Mouse (Mus musculus) spleen, adult 2 months (tissue): ENCODE measurements around the gene Ttc6. TPM values are rescaled to one million over a fixed set of nuclear protein-coding genes. Genes with fewer than 3 reads are reported as not detected.

Experiments used
- DNase-seq, 2 experiments: peaks; one replicate each; pipeline versions ENCODE4 v3.0.0 to v3.0.0-alpha.2; 2012 to 2021; ENCODE audit warnings: low spot score in 2 of 2, low read depth in 1 of 2
- H3K27ac ChIP-seq: fragments of 200-500 bp; 2 replicates; pipeline ENCODE4 v1.5.1; 2012; ENCODE audit warnings: low read length, inconsistent platforms; ENCODE audit not compliant: insufficient read depth
- H3K27me3 ChIP-seq: fragments of 200-500 bp; 2 replicates; pipeline ENCODE4 v1.6.1; 2012; ENCODE audit warnings: mild to moderate bottlenecking, moderate library complexity, low read length, inconsistent platforms; ENCODE audit not compliant: control insufficient read depth, insufficient read depth
- H3K36me3 ChIP-seq: fragments of 200-500 bp; 2 replicates; pipeline ENCODE4 v1.6.1; 2012; ENCODE audit warnings: mild to moderate bottlenecking, low read length, inconsistent platforms; ENCODE audit not compliant: control insufficient read depth, insufficient read depth
- H3K4me1 ChIP-seq: fragments of 200-500 bp; 2 replicates; pipeline ENCODE4 v1.6.1; 2011; ENCODE audit warnings: inconsistent platforms; ENCODE audit not compliant: control insufficient read depth, insufficient read depth, insufficient read length
- H3K4me3 ChIP-seq: fragments of 200-500 bp; 2 replicates; pipeline ENCODE4 v1.5.1; 2011; ENCODE audit warnings: mild to moderate bottlenecking, inconsistent platforms; ENCODE audit not compliant: insufficient read depth, insufficient read length; ENCODE audit errors: extremely low read depth
- CTCF ChIP-seq: fragments of 200-500 bp; IDR thresholded peaks from 2 replicates; pipeline ENCODE4 v1.5.1; 2011; ENCODE audit warnings: mild to moderate bottlenecking, inconsistent platforms; ENCODE audit not compliant: insufficient read depth, insufficient read length, insufficient replicate concordance; ENCODE audit errors: extremely low read depth
- POLR2A ChIP-seq: fragments of 200-500 bp; IDR thresholded peaks from 2 replicates; pipeline ENCODE4 v1.6.1; 2011; ENCODE audit warnings: low read depth, low read length, inconsistent platforms
- WGBS: fragments of 180-500 bp; shearing (Covaris S2); methylation state at CpG from one replicate; pipeline ENCODE4 v1.1.7; 2018; 5-methylcytosine and 5-hydroxymethylcytosine counted together
- polyA plus RNA-seq: library from polyadenylated mRNA; depleted of rRNA; stranded (reverse); fragments of >200 nt; gene quantifications from 2 replicates; pipeline ENCODE4 v1.2.3, GENCODE M21; 2012

Gene Ttc6
- polyA plus RNA-seq, 1 experiment = 0.04 TPM

- H3K4me1 ChIP-seq = peaks cover 4% of the 10 kb centered on the region
- TF ChIP-seq POLR2A (no peak), CTCF (no peak)
- WGBS = 1% methylated on average over 32 of the region's 32 CpGs
- H3K4me3 ChIP-seq = peak within 1 kb of the TSS; percentile 25; the same call in 1 of the 2 replicates
- H3K27me3 ChIP-seq = peaks cover 58% of the 10 kb centered on the region
- DNase-seq = no peak
- no peaks in the 10 kb centered on the region for H3K36me3 ChIP-seq
- H3K27ac ChIP-seq = no peak within 1 kb of the TSS
These were observed 17.3 kb upstream of the Ttc6 start, which contains the start of gene Foxa1 for GRCm38 (mm10) chr12:57546415-57547201. Gene Foxa1 (minus strand): TSS chr12:57546916.

- Histone ChIP-seq H3K4me1 (peaks cover 2% of the 10 kb centered on the region), H3K36me3 (no peaks in the 10 kb centered on the region), H3K27me3 (peaks cover 48% of the 10 kb centered on the region), H3K27ac (no peak overlapping the region), H3K4me3 (no peak overlapping the region)
- TF ChIP-seq POLR2A (no peak), CTCF (no peak)
- 7% methylated on average over 9 of the region's 9 CpGs for WGBS
- no peak for DNase-seq
These were observed 16.0 kb upstream of the Ttc6 start for GRCm38 (mm10) chr12:57547890-57548289.

- WGBS = 2% methylated on average over 20 of the region's 20 CpGs
- H3K4me3 ChIP-seq = no peak overlapping the region
- H3K4me1 ChIP-seq = peaks cover 2% of the 10 kb centered on the region
- H3K27ac ChIP-seq = no peak overlapping the region
- no peak for DNase-seq
- peaks cover 43% of the 10 kb centered on the region for H3K27me3 ChIP-seq
- TF ChIP-seq POLR2A (no peak), CTCF (no peak)
- no peaks in the 10 kb centered on the region for H3K36me3 ChIP-seq
These were observed 15.4 kb upstream of the Ttc6 start for GRCm38 (mm10) chr12:57548352-57548980.

GRCm38 (mm10) chr12:57548981-57549666 lies 14.8 kb upstream of the Ttc6 start:
- Histone ChIP-seq H3K4me3 (no peak overlapping the region), H3K36me3 (no peaks in the 10 kb centered on the region), H3K4me1 (peaks cover 2% of the 10 kb centered on the region), H3K27ac (no peak overlapping the region), H3K27me3 (peaks cover 39% of the 10 kb centered on the region)
- DNase-seq = no peak
- WGBS = 9% methylated on average over 25 of the region's 25 CpGs
- no peak for TF ChIP-seq CTCF
- no peak for TF ChIP-seq POLR2A

GRCm38 (mm10) chr12:57549667-57550160 lies 14.2 kb upstream of the Ttc6 start:
- 10% methylated on average over 15 of the region's 15 CpGs for WGBS
- no peak for TF ChIP-seq POLR2A
- TF ChIP-seq CTCF = no peak
- peaks cover 37% of the 10 kb centered on the region for H3K27me3 ChIP-seq
- no peak for DNase-seq
- no peak overlapping the region for H3K27ac ChIP-seq
- peaks cover 2% of the 10 kb centered on the region for H3K4me1 ChIP-seq
- no peaks in the 10 kb centered on the region for H3K36me3 ChIP-seq
- no peak overlapping the region for H3K4me3 ChIP-seq

GRCm38 (mm10) chr12:57550181-57550808 lies 13.6 kb upstream of the Ttc6 start:
- no peak for DNase-seq
- Histone ChIP-seq H3K27ac (no peak overlapping the region), H3K27me3 (peaks cover 35% of the 10 kb centered on the region), H3K36me3 (no peaks in the 10 kb centered on the region), H3K4me3 (no peak overlapping the region), H3K4me1 (peaks cover 2% of the 10 kb centered on the region)
- 8% methylated on average over 31 of the region's 31 CpGs for WGBS
- TF ChIP-seq CTCF = no peak
- no peak for TF ChIP-seq POLR2A
